Mouse (Mus musculus) C2C12 (cell line): ENCODE results near the gene Gm38431.

Experiments used
- CEBPB ChIP-seq: IDR thresholded peaks from one replicate; pipeline ENCODE4 v1.6.1; 2011; ENCODE audit warnings: low read depth, mild to moderate bottlenecking, control low read depth, moderate library complexity
- CTCF ChIP-seq: IDR thresholded peaks from one replicate; pipeline ENCODE4 v1.5.1; 2011; ENCODE audit not compliant: control insufficient read depth, insufficient read depth, insufficient read length
- FOSL1 ChIP-seq: IDR thresholded peaks from one replicate; pipeline ENCODE4 v1.8.0; 2011; ENCODE audit warnings: mild to moderate bottlenecking, low read length; ENCODE audit not compliant: poor library complexity, insufficient read depth, severe bottlenecking
- MAX ChIP-seq: IDR thresholded peaks from one replicate; pipeline ENCODE4 v1.6.1; 2011; ENCODE audit warnings: mild to moderate bottlenecking, control low read depth
- MYOD1 ChIP-seq: IDR thresholded peaks from one replicate; pipeline ENCODE4 v1.6.1; 2011; ENCODE audit warnings: low read depth; ENCODE audit not compliant: control insufficient read depth, insufficient read length
- MYOG ChIP-seq: IDR thresholded peaks from one replicate; pipeline ENCODE4 v1.6.1; 2011; ENCODE audit not compliant: control insufficient read depth, insufficient read length; ENCODE audit errors: extremely low read depth
- USF1 ChIP-seq: IDR thresholded peaks from one replicate; pipeline ENCODE4 v1.6.1; 2011; ENCODE audit warnings: low read depth, mild to moderate bottlenecking, control low read depth, moderate library complexity

DNA sequence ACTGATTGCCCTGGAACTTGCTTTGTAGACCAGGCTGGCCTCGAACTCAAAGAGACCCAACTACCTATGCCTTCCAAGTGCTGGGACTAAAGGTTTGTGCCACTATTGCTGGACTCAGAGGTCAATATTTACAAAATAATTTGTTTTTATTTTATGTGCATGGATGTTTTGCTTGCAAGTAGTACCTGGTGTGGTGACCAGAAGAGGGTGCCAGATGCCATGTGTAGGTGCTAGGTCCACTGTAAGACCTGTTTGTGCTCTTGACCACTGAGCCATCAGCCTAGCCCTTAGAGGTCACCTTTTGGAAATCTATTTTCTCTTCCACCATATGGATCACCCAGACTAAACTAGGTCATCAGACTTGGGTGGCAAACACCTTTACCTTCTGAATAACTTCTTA, 69.1 kb downstream of the Gm38431 start:
- no peak for TF ChIP-seq CTCF
- no peak for TF ChIP-seq MYOD1
- TF ChIP-seq FOSL1, result no peak
- no peak for TF ChIP-seq MAX
- no peak for TF ChIP-seq USF1
- no peak for TF ChIP-seq CEBPB
- TF ChIP-seq MYOG, result no peak
